Mouse (Mus musculus): ENCODE measurements at regions not wholly inside any gene's neighbourhood (a gene's known extent, or its start where the extent isn't known, plus 50 kb on each side); places are given as distances from the start of the nearest gene placed in this dataset.

GRCm38 (mm10) chr12:69497121-69497520 is 85.7 kb downstream of the Vcpkmt start:
- TF ChIP-seq USF1 (IDR thresholded peaks at IDR 0.05; ENCODE audit: low read depth), result no peak
- no peak for TF ChIP-seq CTCF (IDR thresholded peaks at IDR 0.05; ENCODE audit: control insufficient read depth, insufficient read depth, insufficient read length)
- no peak for TF ChIP-seq CEBPB (IDR thresholded peaks at IDR 0.05; ENCODE audit: low read depth)
- TF ChIP-seq FOSL1 (IDR thresholded peaks at IDR 0.05; ENCODE audit: insufficient read depth, low read length, poor library complexity, severe bottlenecking), result no peak
- TF ChIP-seq MAX (IDR thresholded peaks at IDR 0.05), result no peak
- no peak for TF ChIP-seq MYOD1 (IDR thresholded peaks at IDR 0.05; ENCODE audit: control insufficient read depth, insufficient read length, low read depth)

Data from C2C12 (cell line).